Mouse (Mus musculus): Measurements from ENCODE around the gene Lmtk3. TPM values are rescaled to one million over a fixed set of nuclear protein-coding genes. Genes with fewer than 3 reads are reported as not detected.

The Lmtk3 gene
- polyA plus RNA-seq, 1 experiment from 2014 or later: not detected

DNA sequence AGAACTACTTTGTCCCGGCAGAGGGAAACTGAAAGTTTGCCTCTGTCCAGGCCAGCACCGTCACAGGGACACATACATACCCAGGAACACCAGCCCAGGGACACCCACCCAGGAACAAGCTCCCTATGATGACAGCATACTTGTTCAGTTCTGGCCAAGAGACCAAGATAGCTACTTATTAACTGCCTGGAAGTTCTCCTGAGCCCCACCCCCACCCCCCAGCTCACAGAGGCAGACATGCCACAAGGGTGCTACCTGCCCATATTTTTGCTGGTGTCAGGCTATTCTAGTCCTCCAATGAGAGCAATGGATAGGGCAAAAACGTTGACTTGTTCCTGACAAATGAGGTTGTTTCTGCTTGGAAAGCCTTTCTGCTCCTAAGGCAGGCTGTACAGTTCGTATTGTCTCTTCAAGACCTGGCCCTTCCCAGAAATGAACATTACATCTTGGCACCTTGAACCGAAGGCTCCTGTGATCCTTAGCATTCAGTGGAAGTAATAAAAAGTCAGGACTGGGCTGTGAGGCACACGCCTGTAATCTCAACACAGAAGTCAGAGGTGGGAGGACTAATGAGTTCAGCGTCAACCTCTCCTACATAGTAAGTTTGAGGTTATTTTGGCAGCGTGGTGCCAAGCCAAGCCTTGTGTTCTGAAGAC, 13.0 kb upstream of the Lmtk3 start:
- Histone ChIP-seq H3K4me2 (ENCODE audit: low read depth, low read length) (no peak overlapping the region; the same call in 1 of the 2 replicates), H3K4me1 (ENCODE audit: control insufficient read depth, low read depth, low read length) (no peaks in the 10 kb centered on the region; the same call in 1 of the 2 replicates), H3K36me3 (ENCODE audit: control insufficient read depth, insufficient read depth) (no peaks in the 10 kb centered on the region), H3K27ac (ENCODE audit: low read length) (no peak overlapping the region), H3K27me3 (ENCODE audit: control insufficient read depth, insufficient read depth, low read depth, low read length) (no peaks in the 10 kb centered on the region; the same call in none of the 2 replicates), H3K4me3 (ENCODE audit: low read depth, low read length) (no peak overlapping the region), H3K9ac (ENCODE audit: low read depth, low read length) (no peak overlapping the region), H3K9me3 (replicated peaks; ENCODE audit: control insufficient read depth, low read length) (no peaks in the 10 kb centered on the region)
- WGBS (ENCODE audit: insufficient replicate concordance): 47% methylated on average over 8 of the region's 8 CpGs
- ATAC-seq (ENCODE audit: low read depth): peak; percentile 64

DNA sequence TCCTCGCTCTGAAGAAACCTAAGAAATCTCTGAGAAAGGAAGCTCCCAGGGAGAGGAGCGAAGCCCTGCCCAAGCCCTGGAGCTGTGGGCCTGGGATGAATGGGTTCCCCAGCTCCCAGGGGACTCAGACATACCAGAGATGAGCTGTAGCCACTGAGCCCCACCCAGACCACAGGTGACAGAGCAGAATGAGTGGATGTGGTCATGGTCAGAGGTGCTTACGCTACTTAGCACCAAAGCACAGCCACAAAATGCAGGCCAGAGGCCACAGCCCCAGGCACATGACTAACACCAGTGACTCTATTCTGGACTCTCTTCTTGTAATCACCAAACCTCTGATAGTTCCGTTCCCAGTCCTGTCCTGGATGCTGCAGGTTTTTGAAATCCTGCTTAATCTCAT, 12.4 kb upstream of the Lmtk3 start:
- no peak overlapping the region for H3K27ac ChIP-seq (ENCODE audit: low read length)
- no peak for ATAC-seq (ENCODE audit: low read depth)
- no peak overlapping the region for H3K4me2 ChIP-seq (ENCODE audit: low read depth, low read length)
- H3K4me3 ChIP-seq (ENCODE audit: low read depth, low read length): no peak overlapping the region
- H3K36me3 ChIP-seq (ENCODE audit: control insufficient read depth, insufficient read depth): no peaks in the 10 kb centered on the region
- WGBS (ENCODE audit: insufficient replicate concordance): 54% methylated on average over 4 of the region's 4 CpGs
- no peaks in the 10 kb centered on the region; the same call in 1 of the 2 replicates for H3K4me1 ChIP-seq (ENCODE audit: control insufficient read depth, low read depth, low read length)
- no peaks in the 10 kb centered on the region; the same call in none of the 2 replicates for H3K27me3 ChIP-seq (ENCODE audit: control insufficient read depth, insufficient read depth, low read depth, low read length)
- no peak overlapping the region for H3K9ac ChIP-seq (ENCODE audit: low read depth, low read length)
- no peaks in the 10 kb centered on the region for H3K9me3 ChIP-seq (replicated peaks; ENCODE audit: control insufficient read depth, low read length)

DNA sequence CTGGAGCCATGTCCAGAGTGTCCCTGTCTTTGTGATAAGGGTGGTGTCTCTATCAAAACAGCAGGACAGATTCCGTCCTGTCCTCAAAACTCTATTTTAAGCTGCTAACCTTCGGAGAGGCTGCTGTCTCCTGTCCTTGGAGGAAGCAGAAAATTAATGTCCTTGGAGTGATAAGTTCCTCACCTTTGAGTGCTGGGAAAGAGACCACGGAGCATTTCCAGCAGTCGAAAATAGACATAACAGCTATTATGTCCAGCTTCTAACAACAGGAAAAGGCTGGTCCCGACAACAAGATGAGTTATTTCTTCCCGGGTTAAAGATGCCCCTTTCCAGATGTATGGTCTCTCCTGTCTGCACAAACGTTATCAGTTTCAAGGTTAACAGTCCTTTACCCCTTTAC, 8.3 kb upstream of the Lmtk3 start:
- no peaks in the 10 kb centered on the region; the same call in none of the 2 replicates for H3K4me1 ChIP-seq (ENCODE audit: control insufficient read depth, low read depth, low read length)
- ATAC-seq (ENCODE audit: low read depth): no peak
- H3K36me3 ChIP-seq (ENCODE audit: control insufficient read depth, insufficient read depth): no peaks in the 10 kb centered on the region
- H3K27ac ChIP-seq (ENCODE audit: low read length): no peak overlapping the region
- no peaks in the 10 kb centered on the region for H3K9me3 ChIP-seq (replicated peaks; ENCODE audit: control insufficient read depth, low read length)
- H3K27me3 ChIP-seq (ENCODE audit: control insufficient read depth, insufficient read depth, low read depth, low read length): no peaks in the 10 kb centered on the region; the same call in none of the 2 replicates
- no peak overlapping the region for H3K4me3 ChIP-seq (ENCODE audit: low read depth, low read length)
- no peak overlapping the region for H3K4me2 ChIP-seq (ENCODE audit: low read depth, low read length)
- H3K9ac ChIP-seq (ENCODE audit: low read depth, low read length): no peak overlapping the region
- 51% methylated on average over 7 of the region's 7 CpGs for WGBS (ENCODE audit: insufficient replicate concordance)

DNA sequence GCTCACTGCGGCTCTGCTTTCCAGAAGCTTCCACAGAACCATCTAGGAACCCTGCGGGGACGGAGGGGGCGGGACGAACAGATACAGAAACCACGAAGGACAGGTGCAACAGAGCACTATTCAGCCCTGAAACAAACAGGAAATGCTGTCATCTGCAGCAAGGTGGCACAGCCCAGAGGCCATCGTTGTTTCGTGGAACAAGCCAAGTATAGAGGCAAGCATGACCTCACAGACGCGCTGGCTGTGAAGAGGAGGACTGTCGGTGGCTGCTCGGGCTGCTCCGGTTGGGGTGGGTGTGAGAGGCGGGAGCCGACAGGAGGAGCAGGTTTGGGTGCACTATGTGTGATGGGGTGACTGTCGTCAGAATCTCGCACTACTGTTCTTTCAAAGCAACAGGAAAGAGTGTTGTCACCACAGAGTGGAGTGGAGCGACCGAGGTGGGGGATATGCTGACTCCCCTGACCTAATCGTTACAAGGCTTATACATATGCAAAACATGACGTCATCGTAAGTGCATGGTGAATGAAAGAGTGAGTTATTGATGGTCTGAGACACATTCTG, 4.4 kb upstream of the Lmtk3 start:
- no peaks in the 10 kb centered on the region for H3K9me3 ChIP-seq (replicated peaks; ENCODE audit: control insufficient read depth, low read length)
- no peak for ATAC-seq (ENCODE audit: low read depth)
- peaks cover 16% of the 10 kb centered on the region for H3K27me3 ChIP-seq (ENCODE audit: control insufficient read depth, insufficient read depth, low read depth, low read length)
- no peaks in the 10 kb centered on the region for H3K36me3 ChIP-seq (ENCODE audit: control insufficient read depth, insufficient read depth)
- 14% methylated on average over 22 of the region's 22 CpGs for WGBS (ENCODE audit: insufficient replicate concordance)
- H3K4me3 ChIP-seq (ENCODE audit: low read depth, low read length): no peak overlapping the region
- peaks cover 3% of the 10 kb centered on the region for H3K4me1 ChIP-seq (ENCODE audit: control insufficient read depth, low read depth, low read length)
- no peak overlapping the region for H3K27ac ChIP-seq (ENCODE audit: low read length)
- no peak overlapping the region for H3K9ac ChIP-seq (ENCODE audit: low read depth, low read length)
- peak overlapping the region; percentile 4; the same call in 1 of the 2 replicates for H3K4me2 ChIP-seq (ENCODE audit: low read depth, low read length)

DNA sequence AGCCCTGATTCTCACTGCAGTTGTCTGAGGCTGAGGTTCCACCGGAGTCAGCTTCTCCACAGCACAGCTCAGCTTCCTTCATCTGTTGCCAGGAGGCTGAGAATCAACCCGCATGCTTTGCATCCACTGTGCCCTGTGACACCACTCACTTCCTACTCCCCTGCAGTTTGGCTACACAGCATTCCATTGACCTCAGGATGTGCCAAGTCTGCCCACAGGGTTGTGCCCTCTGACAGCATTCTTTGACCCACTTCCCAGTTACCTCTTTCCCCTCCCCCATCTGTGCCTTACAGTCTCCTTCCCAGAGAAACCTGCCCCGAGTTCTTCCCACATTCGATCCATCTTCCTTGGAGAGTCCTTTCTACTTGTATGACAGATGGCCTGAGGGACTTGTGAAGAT, 1.3 kb upstream of the Lmtk3 start:
- WGBS (ENCODE audit: insufficient replicate concordance): 42% methylated on average over 4 of the region's 4 CpGs
- H3K4me2 ChIP-seq (ENCODE audit: low read depth, low read length): no peak overlapping the region
- H3K9ac ChIP-seq (ENCODE audit: low read depth, low read length): no peak overlapping the region
- peaks cover 47% of the 10 kb centered on the region for H3K27me3 ChIP-seq (ENCODE audit: control insufficient read depth, insufficient read depth, low read depth, low read length)
- no peaks in the 10 kb centered on the region for H3K9me3 ChIP-seq (replicated peaks; ENCODE audit: control insufficient read depth, low read length)
- no peak for ATAC-seq (ENCODE audit: low read depth)
- no peak overlapping the region for H3K4me3 ChIP-seq (ENCODE audit: low read depth, low read length)
- peaks cover 3% of the 10 kb centered on the region for H3K4me1 ChIP-seq (ENCODE audit: control insufficient read depth, low read depth, low read length)
- no peaks in the 10 kb centered on the region for H3K36me3 ChIP-seq (ENCODE audit: control insufficient read depth, insufficient read depth)
- H3K27ac ChIP-seq (ENCODE audit: low read length): no peak overlapping the region

DNA sequence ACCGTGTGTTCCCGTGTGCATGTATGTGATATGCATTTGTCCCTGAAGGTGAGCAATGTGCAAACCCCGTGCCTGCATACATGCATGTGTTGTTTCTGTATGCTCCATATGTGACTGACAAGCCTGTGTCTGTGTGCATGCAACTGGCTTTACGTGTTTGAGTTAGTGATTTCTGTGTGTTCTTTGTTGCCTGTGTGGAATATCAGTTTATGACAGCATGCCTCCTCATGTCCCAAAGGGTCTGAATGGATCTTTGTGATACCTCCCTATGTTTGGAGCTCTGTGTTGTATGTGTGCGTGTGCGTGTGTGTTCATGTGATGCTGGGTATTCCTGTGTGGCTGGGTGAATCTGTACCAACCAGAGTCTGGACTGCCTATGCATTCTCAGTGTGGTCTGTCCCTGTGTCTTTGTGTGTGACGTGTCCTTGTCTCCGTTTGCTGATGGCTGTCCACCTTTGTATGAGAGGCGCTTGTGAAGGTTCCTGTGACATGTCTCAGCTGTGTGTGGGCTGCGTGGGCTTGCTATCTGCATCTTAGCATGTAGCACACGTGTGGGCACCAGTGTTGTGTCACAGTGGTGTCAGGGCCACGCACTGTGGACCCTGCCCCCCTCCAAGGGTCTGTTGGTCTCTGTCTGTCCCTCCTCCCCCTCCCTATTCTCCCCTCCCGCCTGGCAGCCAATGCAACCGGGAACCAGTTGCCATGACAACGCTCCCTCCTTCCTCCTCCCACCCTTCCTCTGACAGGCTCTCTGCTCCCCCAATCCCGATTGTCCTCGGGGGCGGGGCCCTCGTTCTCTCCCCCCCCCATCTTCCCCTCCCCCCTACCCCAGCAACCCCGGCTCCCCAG, 1.2 kb downstream of the Lmtk3 start, which contains the start of gene Sult2b1:
Sult2b1 (minus strand) TSS at position 146 of the 849 bp plus-strand sequence.
- H3K9ac ChIP-seq (ENCODE audit: low read depth, low read length): peak within 1 kb of the TSS; percentile 39
- H3K4me2 ChIP-seq (ENCODE audit: low read depth, low read length): peak within 1 kb of the TSS; percentile 68
- no peak within 1 kb of the TSS for H3K27ac ChIP-seq (ENCODE audit: low read length)
- H3K4me3 ChIP-seq (ENCODE audit: low read depth, low read length): peak within 1 kb of the TSS; percentile 60
- H3K9me3 ChIP-seq (replicated peaks; ENCODE audit: control insufficient read depth, low read length): no peaks in the 10 kb centered on the region
- WGBS (ENCODE audit: insufficient replicate concordance): 22% methylated on average over 19 of the region's 20 CpGs
- no peaks in the 10 kb centered on the region for H3K36me3 ChIP-seq (ENCODE audit: control insufficient read depth, insufficient read depth)
- H3K4me1 ChIP-seq (ENCODE audit: control insufficient read depth, low read depth, low read length): peaks cover 3% of the 10 kb centered on the region
- no peak for ATAC-seq (ENCODE audit: low read depth)
- H3K27me3 ChIP-seq (ENCODE audit: control insufficient read depth, insufficient read depth, low read depth, low read length): peaks cover 55% of the 10 kb centered on the region

DNA sequence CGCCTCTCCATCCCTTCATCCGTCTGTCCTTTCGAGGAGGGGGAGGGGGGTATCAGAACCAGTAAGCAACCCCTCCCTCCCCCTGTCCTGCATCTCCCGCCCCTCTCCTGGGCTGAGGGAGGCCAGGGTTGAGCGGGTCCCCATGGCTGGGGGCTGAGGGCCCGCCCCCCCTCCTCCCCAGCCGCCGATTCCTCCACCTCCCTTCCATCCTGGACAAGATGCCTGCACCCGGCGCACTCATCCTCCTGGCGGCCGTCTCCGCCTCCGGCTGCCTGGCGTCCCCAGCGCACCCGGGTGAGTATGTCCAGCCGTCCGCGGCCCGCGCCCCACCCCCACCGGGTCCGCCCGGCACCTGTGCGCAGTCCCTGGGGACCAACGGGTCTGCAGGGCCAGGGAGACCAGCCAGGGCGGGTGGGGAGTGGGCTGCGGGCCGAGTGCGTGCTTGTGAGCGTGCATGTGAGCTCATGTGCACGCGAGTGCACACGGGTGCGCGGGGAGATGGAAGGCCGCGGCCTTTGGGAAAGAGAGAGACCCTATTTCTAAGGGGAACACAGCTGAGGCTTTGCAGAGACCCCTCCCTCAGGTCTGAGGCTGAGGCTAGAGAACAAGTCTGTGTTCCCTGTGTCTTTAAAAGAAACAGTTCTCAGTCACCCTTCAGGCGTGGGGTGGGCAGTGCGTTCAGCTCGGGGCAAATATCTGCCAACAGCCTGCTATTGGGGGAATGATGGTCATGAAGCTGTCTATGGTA, 2.0 kb downstream of the Lmtk3 start:
- Histone ChIP-seq H3K36me3 (ENCODE audit: control insufficient read depth, insufficient read depth) (no peaks in the 10 kb centered on the region), H3K27me3 (ENCODE audit: control insufficient read depth, insufficient read depth, low read depth, low read length) (peaks cover 55% of the 10 kb centered on the region), H3K9me3 (replicated peaks; ENCODE audit: control insufficient read depth, low read length) (no peaks in the 10 kb centered on the region), H3K4me3 (ENCODE audit: low read depth, low read length) (peak overlapping the region; percentile 2; the same call in 1 of the 2 replicates), H3K9ac (ENCODE audit: low read depth, low read length) (no peak overlapping the region), H3K4me1 (ENCODE audit: control insufficient read depth, low read depth, low read length) (peaks cover 3% of the 10 kb centered on the region), H3K4me2 (ENCODE audit: low read depth, low read length) (no peak overlapping the region), H3K27ac (ENCODE audit: low read length) (no peak overlapping the region)
- WGBS (ENCODE audit: insufficient replicate concordance): under 1% methylated on average over 38 of the region's 42 CpGs
- no peak for ATAC-seq (ENCODE audit: low read depth)

DNA sequence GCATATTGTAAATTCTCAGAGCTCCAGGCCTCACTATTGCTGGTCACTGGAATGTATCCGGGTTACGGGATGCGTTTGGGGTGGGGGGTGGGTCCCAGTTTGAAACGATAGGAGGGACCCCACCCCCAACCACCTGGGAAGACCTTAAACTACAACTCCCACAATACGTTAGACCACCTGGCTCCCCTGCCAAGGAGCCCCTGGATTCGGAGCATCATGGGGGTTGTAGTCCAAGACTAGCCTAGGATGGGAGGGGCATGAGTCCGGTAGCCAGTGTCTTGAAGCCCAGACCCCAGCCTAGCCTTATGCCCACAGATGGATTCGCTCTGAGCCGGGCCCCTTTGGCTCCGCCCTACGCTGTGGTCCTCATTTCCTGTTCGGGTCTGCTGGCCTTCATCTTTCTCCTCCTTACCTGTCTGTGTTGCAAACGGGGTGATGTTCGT, 2.6 kb downstream of the Lmtk3 start:
- ATAC-seq (ENCODE audit: low read depth): no peak

More for the DNA sequence above, 2.6 kb downstream of the Lmtk3 start:
- no peak overlapping the region for H3K4me3 ChIP-seq (ENCODE audit: low read depth, low read length)
- H3K9me3 ChIP-seq (replicated peaks; ENCODE audit: control insufficient read depth, low read length): no peaks in the 10 kb centered on the region
- H3K9ac ChIP-seq (ENCODE audit: low read depth, low read length): no peak overlapping the region
- no peak overlapping the region for H3K4me2 ChIP-seq (ENCODE audit: low read depth, low read length)
- H3K4me1 ChIP-seq (ENCODE audit: control insufficient read depth, low read depth, low read length): peaks cover 3% of the 10 kb centered on the region
- H3K27me3 ChIP-seq (ENCODE audit: control insufficient read depth, insufficient read depth, low read depth, low read length): peaks cover 55% of the 10 kb centered on the region
- no peak overlapping the region for H3K27ac ChIP-seq (ENCODE audit: low read length)
- WGBS (ENCODE audit: insufficient replicate concordance): 3% methylated on average over 14 of the region's 14 CpGs
- no peaks in the 10 kb centered on the region for H3K36me3 ChIP-seq (ENCODE audit: control insufficient read depth, insufficient read depth)

Measured in liver, embryonic 16.5 days (tissue).